Comparison of ENCODE assay signal across 9 mouse cellular contexts in the genomic region with DNA sequence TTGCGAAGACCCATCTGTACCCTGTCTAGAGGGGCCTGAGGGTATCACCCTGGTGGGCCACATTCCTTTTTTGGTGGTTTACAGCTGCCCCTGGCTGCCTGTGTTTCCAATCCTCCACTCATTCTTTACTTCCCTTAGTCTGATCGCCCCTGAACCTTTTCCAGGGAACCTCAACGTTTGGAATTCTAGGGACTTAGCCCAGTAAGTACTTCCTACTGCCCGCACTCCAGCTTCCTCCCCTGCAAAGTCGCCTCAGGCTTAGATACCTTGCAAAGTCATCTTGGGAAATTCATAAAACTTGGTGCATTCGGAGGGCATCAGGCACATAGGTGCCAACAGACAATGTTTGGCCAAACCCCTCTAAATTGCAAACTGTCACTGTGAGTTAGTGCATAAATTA. TPM values are rescaled to one million over a fixed set of nuclear protein-coding genes. Genes with fewer than 3 reads are reported as not detected.
DNase-seq lines count a peak whose midpoint lies in the region; ATAC-seq and TF ChIP-seq lines count a peak whose summit lies in the region.
"Had no signal": no experiment of that assay in that cellular context is flagged by ENCODE, and none has a peak within 500 bp of the region (broad histone marks: within the 10 kb centered on the region; RNA-seq: fewer than 3 reads in every experiment).

No protein-coding gene starts in this region.

- peak overlapping the region; percentile 82; the same call in 1 of the 2 replicates for H3K27ac ChIP-seq in heart, embryonic 11.5 days (ENCODE audit: low read depth, low read length)
- peak overlapping the region; percentile 49 for H3K27ac ChIP-seq in ES-Bruce4 (ENCODE audit: insufficient read depth, low read length)
- peak overlapping the region; percentile 91 for H3K27ac ChIP-seq in hindbrain, embryonic 11.5 days (ENCODE audit: low read depth, low read length)
- peak overlapping the region; percentile 22; the same call in 1 of the 2 replicates for H3K27ac ChIP-seq in macrophage

- H3K9ac ChIP-seq in heart, embryonic 11.5 days (ENCODE audit: low read depth, low read length): peak overlapping the region; percentile 82
- H3K9ac ChIP-seq in ES-Bruce4 (ENCODE audit: low read depth, poor library complexity, severe bottlenecking): peak overlapping the region; percentile 74
- H3K9ac ChIP-seq in hindbrain, embryonic 11.5 days (ENCODE audit: low read depth, low read length): peak overlapping the region; percentile 75

- no peaks in the 10 kb centered on the region for H3K9me3 ChIP-seq in heart, embryonic 11.5 days (replicated peaks; ENCODE audit: control insufficient read depth, low read length)
- H3K9me3 ChIP-seq in ES-Bruce4 (replicated peaks; ENCODE audit: control insufficient read depth, insufficient read depth, low read length, poor library complexity, severe bottlenecking): no peaks in the 10 kb centered on the region
- no peaks in the 10 kb centered on the region for H3K9me3 ChIP-seq in hindbrain, embryonic 11.5 days (ENCODE audit: control insufficient read depth, low read length)

- no peak for TF ChIP-seq CTCF in ES-Bruce4 (IDR thresholded peaks at IDR 0.05; ENCODE audit: low read depth, low read length)

- no peak for DNase-seq in heart, postnatal 36 days
- no peak for DNase-seq in hindbrain, embryonic 11.5 days (ENCODE audit: low spot score)
- no peak for DNase-seq in testis, postnatal 14 days (ENCODE audit: low spot score)
- no peak for DNase-seq in urinary bladder, postnatal 25 days (ENCODE audit: low spot score)
- no peak for DNase-seq in adrenal gland, adult 18-20 months (ENCODE audit: low spot score in 2 of 2)
- DNase-seq: cerebellum, adult 11 months had no signal

- peak overlapping the region; percentile 68 for H3K4me3 ChIP-seq in heart, embryonic 11.5 days (ENCODE audit: low read depth, low read length)
- peak overlapping the region; percentile 89 for H3K4me3 ChIP-seq in ES-Bruce4 (ENCODE audit: low read depth, low read length)
- peak overlapping the region; percentile 54 for H3K4me3 ChIP-seq in hindbrain, embryonic 11.5 days (ENCODE audit: low read depth, low read length)
- H3K4me3 ChIP-seq in macrophage (ENCODE audit: inconsistent target): peak overlapping the region; percentile 82

- ATAC-seq in heart, embryonic 11.5 days (replicated peaks; ENCODE audit: insufficient number of reproducible peaks, low FRiP score, low TSS enrichment): no peak
- ATAC-seq in hindbrain, embryonic 11.5 days (ENCODE audit: low FRiP score): no peak

- WGBS in heart, embryonic 11.5 days (ENCODE audit: insufficient replicate concordance): 38% methylated on average over 6 of the region's 6 CpGs
- WGBS in hindbrain, embryonic 11.5 days: 41% methylated on average over 6 of the region's 6 CpGs
- 25% methylated on average over 6 of the region's 6 CpGs for WGBS in macrophage (ENCODE audit: missing documents)

- intact Hi-C loops in heart, postnatal 36 days (cut with DNase I): loop anchor here (2.0 kb wide), 1 partner anchor 14 kb away; no protein-coding TSS in a partner anchor

- H3K4me1 ChIP-seq in heart, embryonic 11.5 days (ENCODE audit: control insufficient read depth, insufficient read depth, low read length): peaks cover 23% of the 10 kb centered on the region
- peaks cover 6% of the 10 kb centered on the region for H3K4me1 ChIP-seq in ES-Bruce4 (ENCODE audit: control insufficient read depth, insufficient read depth, low read length)
- peaks cover 9% of the 10 kb centered on the region for H3K4me1 ChIP-seq in hindbrain, embryonic 11.5 days (replicated peaks; ENCODE audit: control insufficient read depth, insufficient read depth, low read length)

- no peaks in the 10 kb centered on the region for H3K27me3 ChIP-seq in heart, embryonic 11.5 days (ENCODE audit: control insufficient read depth, insufficient read depth, low read length)
- H3K27me3 ChIP-seq in ES-Bruce4 (ENCODE audit: control insufficient read depth, insufficient read depth, low read length, poor library complexity, severe bottlenecking): no peaks in the 10 kb centered on the region
- H3K27me3 ChIP-seq in hindbrain, embryonic 11.5 days (ENCODE audit: control insufficient read depth, insufficient read depth, low read length): no peaks in the 10 kb centered on the region

- no peak for TF ChIP-seq EP300 in ES-Bruce4 (IDR thresholded peaks at IDR 0.05; ENCODE audit: insufficient read depth, low read depth, low read length)

- H3K79me2 ChIP-seq in macrophage (ENCODE audit: inconsistent target): peaks cover 47% of the 10 kb centered on the region; the same call in 1 of the 2 replicates

- H3K4me2 ChIP-seq in heart, embryonic 11.5 days: peak overlapping the region; percentile 95
- peak overlapping the region; percentile 61 for H3K4me2 ChIP-seq in hindbrain, embryonic 11.5 days (replicated peaks; ENCODE audit: low read depth, low read length)

- no peak for TF ChIP-seq POLR2A in ES-Bruce4 (IDR thresholded peaks at IDR 0.05; ENCODE audit: insufficient read depth, low read length)

- H3K36me3 ChIP-seq in heart, embryonic 11.5 days (ENCODE audit: control insufficient read depth, insufficient read depth, low read length): no peaks in the 10 kb centered on the region
- peaks cover 13% of the 10 kb centered on the region; the same call in 1 of the 2 replicates for H3K36me3 ChIP-seq in ES-Bruce4 (ENCODE audit: control insufficient read depth, insufficient read depth, low read length, poor library complexity, severe bottlenecking)
- no peaks in the 10 kb centered on the region for H3K36me3 ChIP-seq in hindbrain, embryonic 11.5 days (ENCODE audit: control insufficient read depth, insufficient read depth, low read length)
- H3K36me3 ChIP-seq in macrophage (ENCODE audit: inconsistent target): no peaks in the 10 kb centered on the region

RNA-seq across cellular contexts. Expression of a gene that starts 12.6 kb away (rescaled TPM):
- polyA plus RNA-seq in heart, embryonic 11.5 days (2014; fragmentation: Nextera tagmentation; extraction: Ambion mirVana): 5.9 and 8.5 TPM in 2 replicates
- total RNA-seq in heart, postnatal 36 days (2021): 10 to 100 TPM; 12.1 to 12.4 TPM
- polyA plus RNA-seq in ES-Bruce4 (2011; ENCODE audit: insufficient read depth, insufficient read length, low read depth, missing spikeins): 27.1 and 29.0 TPM in 2 replicates
- polyA plus RNA-seq in hindbrain, embryonic 11.5 days (2014; fragmentation: Nextera tagmentation; extraction: Ambion mirVana): 10.5 and 15.6 TPM in 2 replicates
- 10 to 100 TPM in 19 of 26 experiments, 1 to 10 TPM in 7; 4.8 to 39.3 (median 15.2) TPM for total RNA-seq in macrophage (2018; cell fraction: chromatin; rRNA removed)
- 10 to 100 TPM in 15 of 26 experiments, 1 to 10 TPM in 11; 3.7 to 24.8 (median 10.5) TPM for total RNA-seq in macrophage (2018; cell fraction: cytosol; rRNA removed)
- 10 to 100 TPM in 24 of 26 experiments, 1 to 10 TPM in 2; 8.9 to 51.8 (median 18.3) TPM for total RNA-seq in macrophage (2018; cell fraction: nucleus; rRNA removed)
- polyA plus RNA-seq in macrophage (2018): 6.0 to 23.1 TPM (median 10.0 TPM) in 3 replicates
- total RNA-seq in adrenal gland, adult 18-20 months (2021): 10 to 100 TPM; 62.7 to 75.9 TPM

RNA-seq across cellular contexts. Expression of a gene that starts 33.3 kb away (rescaled TPM):
- polyA plus RNA-seq in heart, embryonic 11.5 days (2014; fragmentation: Nextera tagmentation; extraction: Ambion mirVana): 53.8 and 57.4 TPM in 2 replicates
- total RNA-seq in heart, postnatal 36 days (2021): 10 to 100 TPM; 15.6 to 16.3 TPM
- polyA plus RNA-seq in ES-Bruce4 (2011; ENCODE audit: insufficient read depth, insufficient read length, low read depth, missing spikeins) (35.5 and 38.4 TPM in 2 replicates), macrophage (2018) (28.5 to 81.1 TPM (median 68.2 TPM) in 3 replicates)
- 58.9 and 61.7 TPM in 2 replicates for polyA plus RNA-seq in hindbrain, embryonic 11.5 days (2014; fragmentation: Nextera tagmentation; extraction: Ambion mirVana)
- 10 to 100 TPM in 21 of 26 experiments, 1 to 10 TPM in 5; 5.4 to 28.8 (median 16.3) TPM for total RNA-seq in macrophage (2018; cell fraction: chromatin; rRNA removed)
- 10 to 100 TPM; 52.6 to 88.8 (median 69.8) TPM for total RNA-seq in macrophage (2018; cell fraction: cytosol; rRNA removed)
- 10 to 100 TPM in 25 of 26 experiments, 1 to 10 TPM in 1; 9.3 to 41.7 (median 23.8) TPM for total RNA-seq in macrophage (2018; cell fraction: nucleus; rRNA removed)
- total RNA-seq in adrenal gland, adult 18-20 months (2021): 10 to 100 TPM; 53.9 to 64.2 TPM

RNA-seq across cellular contexts. Expression of a gene that starts 33.4 kb away (rescaled TPM):
- polyA plus RNA-seq in heart, embryonic 11.5 days (2014; fragmentation: Nextera tagmentation; extraction: Ambion mirVana): 4.6 and 5.5 TPM in 2 replicates
- total RNA-seq in heart, postnatal 36 days (2021): 1 to 10 TPM; 1.5 to 1.8 TPM
- polyA plus RNA-seq in ES-Bruce4 (2011; ENCODE audit: insufficient read depth, insufficient read length, low read depth, missing spikeins): 3.3 and 4.3 TPM in 2 replicates
- polyA plus RNA-seq in hindbrain, embryonic 11.5 days (2014; fragmentation: Nextera tagmentation; extraction: Ambion mirVana): 5.0 and 5.6 TPM in 2 replicates
- total RNA-seq in macrophage (2018; cell fraction: chromatin; rRNA removed): 1 to 10 TPM in 17 of 26 experiments, under 1 TPM in 9; 0.20 to 7.5 (median 1.5) TPM
- 1 to 10 TPM in 22 of 26 experiments, under 1 TPM in 4; 0.70 to 5.0 (median 2.8) TPM for total RNA-seq in macrophage (2018; cell fraction: cytosol; rRNA removed)
- total RNA-seq in macrophage (2018; cell fraction: nucleus; rRNA removed): 10 to 100 TPM in 1 of 26 experiments, 1 to 10 TPM in 17, under 1 TPM in 8; 0.36 to 11.1 (median 1.7) TPM
- polyA plus RNA-seq in macrophage (2018): 2.7 to 3.2 TPM (median 3.1 TPM) in 3 replicates
- 1 to 10 TPM; 3.8 to 4.1 TPM for total RNA-seq in adrenal gland, adult 18-20 months (2021)

RNA-seq across cellular contexts. Expression of a gene that starts 46.9 kb away (rescaled TPM):
- 0.31 and 0.51 TPM in 2 replicates for polyA plus RNA-seq in heart, embryonic 11.5 days (2014; fragmentation: Nextera tagmentation; extraction: Ambion mirVana)
- total RNA-seq in heart, postnatal 36 days (2021): under 1 TPM; 0.14 to 0.53 TPM
- polyA plus RNA-seq in ES-Bruce4 (2011; ENCODE audit: insufficient read depth, insufficient read length, low read depth, missing spikeins) (0.84 and 1.2 TPM in 2 replicates), macrophage (2018) (0.06 to 0.07 TPM in 2 of 3 replicates, not detected in the other)
- polyA plus RNA-seq in hindbrain, embryonic 11.5 days (2014; fragmentation: Nextera tagmentation; extraction: Ambion mirVana): 1.1 and 1.4 TPM in 2 replicates
- total RNA-seq in macrophage (2018; cell fraction: chromatin; rRNA removed): 1 to 10 TPM in 2 of 26 experiments, under 1 TPM in 5, not detected in 19; 0.16 to 2.2 (median 0.66) TPM
- under 1 TPM in 15 of 26 experiments, not detected in 11; 0.03 to 0.67 (median 0.09) TPM for total RNA-seq in macrophage (2018; cell fraction: cytosol; rRNA removed)
- total RNA-seq in macrophage (2018; cell fraction: nucleus; rRNA removed): 1 to 10 TPM in 2 of 26 experiments, under 1 TPM in 2, not detected in 22; 0.30 to 1.8 (median 0.77) TPM
- total RNA-seq in adrenal gland, adult 18-20 months (2021): 1 to 10 TPM; 1.2 to 1.7 TPM

Comparison
In these comparisons a context has a peak if more than half of its experiments do, and no peak if none do; other contexts are left out.
1. H3K27ac ChIP-seq: peak in every context shown above with its lines; median percentile 91 in hindbrain, embryonic 11.5 days; 82 in heart, embryonic 11.5 days; 49 in ES-Bruce4; 22 in macrophage.